Mouse (Mus musculus): ENCODE measurements around the gene Mettl23.

The Mettl23 gene

GRCm38 (mm10) chr11:116843261-116844233, at the start of gene Mettl23, which contains the start of gene Jmjd6:
Gene Mettl23, plus strand, starts transcription at chr11:116843278.
Gene Jmjd6, minus strand, starts transcription at chr11:116843449.
- peak; percentile 99 for DNase-seq (ENCODE audit: low spot score)

GRCm38 (mm10) chr11:116799364-116799763, 43.7 kb upstream of the Mettl23 start:
- no peak for DNase-seq (ENCODE audit: low spot score)

- no peak for DNase-seq (ENCODE audit: low spot score)
These were observed 42.0 kb upstream of the Mettl23 start for GRCm38 (mm10) chr11:116801106-116801505.

GRCm38 (mm10) chr11:116802709-116803108, 40.4 kb upstream of the Mettl23 start:
- DNase-seq (ENCODE audit: low spot score): no peak

- no peak for DNase-seq (ENCODE audit: low spot score)
These were observed 36.7 kb upstream of the Mettl23 start for GRCm38 (mm10) chr11:116806136-116807071.

- no peak for DNase-seq (ENCODE audit: low spot score)
These were observed 36.0 kb upstream of the Mettl23 start for GRCm38 (mm10) chr11:116807116-116807515.

- no peak for DNase-seq (ENCODE audit: low spot score)
These were observed 35.6 kb upstream of the Mettl23 start for GRCm38 (mm10) chr11:116807526-116807925.

GRCm38 (mm10) chr11:116807938-116808606, 35.0 kb upstream of the Mettl23 start:
- DNase-seq (ENCODE audit: low spot score): peak; percentile 90

- DNase-seq (ENCODE audit: low spot score): no peak
These were observed 34.2 kb upstream of the Mettl23 start for GRCm38 (mm10) chr11:116808811-116809395.

GRCm38 (mm10) chr11:116809520-116809919, 33.6 kb upstream of the Mettl23 start:
- no peak for DNase-seq (ENCODE audit: low spot score)

- DNase-seq (ENCODE audit: low spot score): no peak
These were observed 32.5 kb upstream of the Mettl23 start for GRCm38 (mm10) chr11:116810528-116810927.

- DNase-seq (ENCODE audit: low spot score): peak; percentile 89
These were observed 31.8 kb upstream of the Mettl23 start for GRCm38 (mm10) chr11:116810983-116811901.

- peak; percentile 66 for DNase-seq (ENCODE audit: low spot score)
These were observed 30.1 kb upstream of the Mettl23 start for GRCm38 (mm10) chr11:116812793-116813529.

GRCm38 (mm10) chr11:116813610-116814009, 29.5 kb upstream of the Mettl23 start:
- DNase-seq (ENCODE audit: low spot score): no peak

GRCm38 (mm10) chr11:116814076-116814883, 28.8 kb upstream of the Mettl23 start:
- DNase-seq (ENCODE audit: low spot score): peak; percentile 75

- no peak for DNase-seq (ENCODE audit: low spot score)
These were observed 28.1 kb upstream of the Mettl23 start for GRCm38 (mm10) chr11:116814884-116815415.

GRCm38 (mm10) chr11:116816769-116817168, 26.3 kb upstream of the Mettl23 start:
- no peak for DNase-seq (ENCODE audit: low spot score)

GRCm38 (mm10) chr11:116817567-116817966, 25.5 kb upstream of the Mettl23 start:
- no peak for DNase-seq (ENCODE audit: low spot score)

All from embryo, embryonic 10 days (tissue).